ENCODE assay signal across 9 mouse cellular contexts in genomic region chr13:54446686-54447495, GRCm38 (mm10). TPM values are rescaled to one million over a fixed set of nuclear protein-coding genes. Genes with fewer than 3 reads are reported as not detected.
DNase-seq lines count a peak whose midpoint lies in the region; ATAC-seq lines count a peak whose summit lies in the region.
"Had no signal": no experiment of that assay in that cellular context is flagged by ENCODE, and none has a peak within 500 bp of the region (broad histone marks: within the 10 kb centered on the region; RNA-seq: fewer than 3 reads in every experiment).

No protein-coding gene starts in this region.

- no peaks in the 10 kb centered on the region for H3K9me3 ChIP-seq in heart, embryonic 14.5 days (ENCODE audit: control insufficient read depth, low read length)
- H3K9me3 ChIP-seq in liver, embryonic 12.5 days (replicated peaks): no peaks in the 10 kb centered on the region
- no peaks in the 10 kb centered on the region for H3K9me3 ChIP-seq in stomach, embryonic 15.5 days

- WGBS in heart, embryonic 14.5 days: 31% methylated on average over 19 of the region's 19 CpGs
- 30% methylated on average over 19 of the region's 19 CpGs for WGBS in liver, embryonic 12.5 days (ENCODE audit: insufficient replicate concordance)
- WGBS in stomach, embryonic 15.5 days: 18% methylated on average over 19 of the region's 19 CpGs

- H3K27me3 ChIP-seq in heart, embryonic 14.5 days (ENCODE audit: control insufficient read depth, insufficient read depth, low read length): no peaks in the 10 kb centered on the region
- H3K27me3 ChIP-seq in liver, embryonic 12.5 days (replicated peaks): peaks cover 13% of the 10 kb centered on the region
- no peaks in the 10 kb centered on the region for H3K27me3 ChIP-seq in stomach, embryonic 15.5 days (replicated peaks)

- DNase-seq in CD4-positive, CD25-positive, alpha-beta regulatory T cell, adult 2 months (ENCODE audit: low read depth, low spot score): peak; percentile 87
- peak; percentile 59 for DNase-seq in brain, embryonic 18.5 days (ENCODE audit: low read depth, low spot score)
- DNase-seq in fibroblast of lung, adult 2 months (ENCODE audit: low read depth): peak; percentile 40
- peak; percentile 92 for DNase-seq in kidney, postnatal 10 days
- peak; percentile 85 for DNase-seq in neural tube, embryonic 10.5 days (ENCODE audit: extremely low spot score, low spot score)

- H3K9ac ChIP-seq in heart, embryonic 14.5 days (ENCODE audit: low read length): no peak overlapping the region
- no peak overlapping the region for H3K9ac ChIP-seq in liver, embryonic 12.5 days
- H3K9ac ChIP-seq in stomach, embryonic 15.5 days: no peak overlapping the region

- no peak overlapping the region for H3K27ac ChIP-seq in heart, embryonic 14.5 days (replicated peaks in 1 of 2; ENCODE audit: control insufficient read depth in 1 of 2, insufficient read depth in 1 of 2, low read depth in 2 of 2, low read length in 2 of 2)
- no peak overlapping the region for H3K27ac ChIP-seq in liver, embryonic 12.5 days
- H3K27ac ChIP-seq in stomach, embryonic 15.5 days: no peak overlapping the region

- no peaks in the 10 kb centered on the region for H3K36me3 ChIP-seq in heart, embryonic 14.5 days (ENCODE audit: control insufficient read depth, insufficient read depth, low read length)
- H3K36me3 ChIP-seq in liver, embryonic 12.5 days: no peaks in the 10 kb centered on the region
- H3K36me3 ChIP-seq in stomach, embryonic 15.5 days: no peaks in the 10 kb centered on the region

- H3K4me1 ChIP-seq in heart, embryonic 14.5 days (ENCODE audit: control insufficient read depth in 2 of 2, insufficient read depth in 2 of 2, low read length in 2 of 2): peaks cover 2 to 7% of the 10 kb centered on the region in 2 experiments; a peak in 2 of 4 replicates
- H3K4me1 ChIP-seq in liver, embryonic 12.5 days: peaks cover 12% of the 10 kb centered on the region; the same call in 1 of the 2 replicates
- peaks cover 11% of the 10 kb centered on the region; the same call in 1 of the 2 replicates for H3K4me1 ChIP-seq in stomach, embryonic 15.5 days

- no peak for ATAC-seq in heart, embryonic 14.5 days (ENCODE audit: insufficient number of reproducible peaks, insufficient read depth, low FRiP score, low read depth)
- ATAC-seq in liver, embryonic 12.5 days: 0 out of 2 replicates have a peak, but pooled peaks have one; percentile 47
- peak; percentile 50 for ATAC-seq in stomach, embryonic 15.5 days (ENCODE audit: insufficient read depth, low FRiP score, low read depth)

- no peak overlapping the region for H3K4me3 ChIP-seq in heart, embryonic 14.5 days (ENCODE audit: control insufficient read depth in 1 of 2, insufficient read depth in 1 of 2, low read depth in 1 of 2, low read length in 2 of 2)
- 0 out of 2 replicates have a peak overlapping the region, but pooled peaks have one; percentile 8 for H3K4me3 ChIP-seq in liver, embryonic 12.5 days
- no peak overlapping the region for H3K4me3 ChIP-seq in stomach, embryonic 15.5 days (replicated peaks)
- H3K4me3 ChIP-seq: erythroblast, embryonic 14.5 days had no signal

- H3K4me2 ChIP-seq in heart, embryonic 14.5 days (ENCODE audit: low read length): peak overlapping the region; percentile 36; the same call in 1 of the 2 replicates
- peak overlapping the region; percentile 23 for H3K4me2 ChIP-seq in liver, embryonic 12.5 days
- peak overlapping the region; percentile 34; the same call in 1 of the 2 replicates for H3K4me2 ChIP-seq in stomach, embryonic 15.5 days

RNA-seq across cellular contexts. Expression of gene Thoc3, which starts 21.8 kb away (rescaled TPM):
- 88.2 and 92.7 TPM in 2 replicates for polyA plus RNA-seq in heart, embryonic 14.5 days (2014; fragmentation: Nextera tagmentation; extraction: Ambion mirVana)
- 77.6 and 78.0 TPM in 2 replicates for polyA plus RNA-seq in liver, embryonic 12.5 days (2016; fragmentation: Nextera tagmentation; extraction: Ambion mirVana)
- polyA plus RNA-seq in stomach, embryonic 15.5 days (2015; fragmentation: Nextera tagmentation; extraction: Ambion mirVana): 104 and 109 TPM in 2 replicates

RNA-seq across cellular contexts. Expression of gene Simc1, which starts 56.7 kb away (rescaled TPM):
- polyA plus RNA-seq in heart, embryonic 14.5 days (2014; fragmentation: Nextera tagmentation; extraction: Ambion mirVana): 5.7 and 5.8 TPM in 2 replicates
- polyA plus RNA-seq in liver, embryonic 12.5 days (2016; fragmentation: Nextera tagmentation; extraction: Ambion mirVana): 4.0 and 4.3 TPM in 2 replicates
- 8.7 and 9.7 TPM in 2 replicates for polyA plus RNA-seq in stomach, embryonic 15.5 days (2015; fragmentation: Nextera tagmentation; extraction: Ambion mirVana)

Comparison
In these comparisons a context has a peak if more than half of its experiments do, and no peak if none do; other contexts are left out.
1. DNase-seq: peak in every context shown above with its lines; median percentile 92 in kidney, postnatal 10 days; 87 in CD4-positive, CD25-positive, alpha-beta regulatory T cell, adult 2 months; 85 in neural tube, embryonic 10.5 days; 59 in brain, embryonic 18.5 days; 40 in fibroblast of lung, adult 2 months.